Mouse (Mus musculus) hindbrain, postnatal 0 days (tissue): ENCODE data around the gene Heatr5b. TPM values are rescaled to one million over a fixed set of nuclear protein-coding genes. Genes with fewer than 3 reads are reported as not detected.

ENCODE experiments used
- ATAC-seq: fragments of 200-750 bp; cut with Nextera tagmentation; 2 replicates; pipeline ENCODE4 v1.8.0; 2017; ENCODE audit warnings: mild to moderate bottlenecking, moderate TSS enrichment, moderate library complexity
- DNase-seq: peaks from one replicate; pipeline ENCODE4 v3.0.0-alpha.2; 2015; ENCODE audit warnings: low spot score
- H3K27ac ChIP-seq: fragments of 300-500 bp; sonication (generic); 2 replicates; pipeline ENCODE4 v1.5.1; 2014; ENCODE audit warnings: mild to moderate bottlenecking
- H3K27me3 ChIP-seq: fragments of 300-500 bp; sonication (generic); 2 replicates; pipeline ENCODE4 v1.6.1; 2014; ENCODE audit warnings: low read length, mixed read lengths; ENCODE audit not compliant: insufficient read depth
- H3K36me3 ChIP-seq: fragments of 300-500 bp; sonication (generic); 2 replicates; pipeline ENCODE4 v1.6.1; 2014; ENCODE audit warnings: low read length, mixed read lengths; ENCODE audit not compliant: insufficient read depth
- H3K4me1 ChIP-seq: fragments of 300-500 bp; sonication (generic); 2 replicates; pipeline ENCODE4 v1.6.1; 2014; ENCODE audit warnings: antibody characterized with exemption, low read length, mixed read lengths; ENCODE audit not compliant: insufficient read depth
- H3K4me2 ChIP-seq: fragments of 300-500 bp; sonication (generic); 2 replicates; pipeline ENCODE4 v1.6.1; 2014; ENCODE audit warnings: low read depth, mild to moderate bottlenecking, low read length, moderate library complexity, mixed read lengths
- H3K4me3 ChIP-seq: fragments of 300-500 bp; sonication (generic); 2 replicates; pipeline ENCODE4 v1.5.1; 2014; ENCODE audit warnings: low read length
- H3K9ac ChIP-seq: fragments of 300-500 bp; sonication (generic); replicated peaks from 2 replicates; pipeline ENCODE4 v1.6.1; 2014; ENCODE audit warnings: mild to moderate bottlenecking, low read length, moderate library complexity, mixed read lengths
- H3K9me3 ChIP-seq: fragments of 300-500 bp; sonication (generic); 2 replicates; pipeline ENCODE4 v1.6.1; 2016; ENCODE audit warnings: low read length, mixed read lengths
- CTCF ChIP-seq: IDR thresholded peaks from 2 replicates; pipeline ENCODE4 v1.5.1; 2016; ENCODE audit warnings: antibody characterized with exemption, control low read depth, low read depth
- WGBS: fragments of 180-500 bp; shearing (Covaris S2); extraction: QIAGEN DNeasy Blood & Tissue Kit; methylation state at CpG from one replicate; pipeline ENCODE4 v1.1.7; 2014; 5-methylcytosine and 5-hydroxymethylcytosine counted together
- polyA plus RNA-seq: library from polyadenylated mRNA; unstranded; fragments of >200 nt; fragmentation: Nextera tagmentation; extraction: Ambion mirVana; gene quantifications from 2 replicates; pipeline ENCODE4 v1.2.1, GENCODE M21; 2015
- total RNA-seq: library from RNA; depleted of rRNA; stranded (reverse); fragments of >200 nt; gene quantifications from 2 replicates; pipeline ENCODE4 v1.2.3, GENCODE M21; 2014

Gene Heatr5b
- total and polyA plus RNA-seq, 2 experiments from 2014 or later = 9.0 to 48.1 TPM

GRCm38 (mm10) chr17:78769341-78769740, 65.8 kb downstream of the Heatr5b start:
- H3K4me2 ChIP-seq = no peak overlapping the region
- H3K27ac ChIP-seq = no peak overlapping the region
- no peaks in the 10 kb centered on the region for H3K9me3 ChIP-seq
- no peaks in the 10 kb centered on the region for H3K27me3 ChIP-seq
- H3K4me3 ChIP-seq = no peak overlapping the region
- WGBS = 83% methylated on average over 3 of the region's 3 CpGs
- no peak overlapping the region for H3K9ac ChIP-seq
- ATAC-seq (no peak), DNase-seq (no peak)
- no peak for TF ChIP-seq CTCF
- no peaks in the 10 kb centered on the region for H3K4me1 ChIP-seq
- H3K36me3 ChIP-seq = peaks cover 17% of the 10 kb centered on the region

- Histone ChIP-seq H3K27ac (no peak overlapping the region), H3K9ac (no peak overlapping the region), H3K36me3 (peaks cover 21% of the 10 kb centered on the region), H3K4me2 (no peak overlapping the region), H3K9me3 (no peaks in the 10 kb centered on the region), H3K27me3 (no peaks in the 10 kb centered on the region), H3K4me3 (no peak overlapping the region), H3K4me1 (no peaks in the 10 kb centered on the region)
- 74% methylated on average over 2 of the region's 2 CpGs for WGBS
- no peak for ATAC-seq
- no peak for TF ChIP-seq CTCF
- DNase-seq = no peak
Measured at GRCm38 (mm10) chr17:78768937-78769336, 66.2 kb downstream of the Heatr5b start.

DNA sequence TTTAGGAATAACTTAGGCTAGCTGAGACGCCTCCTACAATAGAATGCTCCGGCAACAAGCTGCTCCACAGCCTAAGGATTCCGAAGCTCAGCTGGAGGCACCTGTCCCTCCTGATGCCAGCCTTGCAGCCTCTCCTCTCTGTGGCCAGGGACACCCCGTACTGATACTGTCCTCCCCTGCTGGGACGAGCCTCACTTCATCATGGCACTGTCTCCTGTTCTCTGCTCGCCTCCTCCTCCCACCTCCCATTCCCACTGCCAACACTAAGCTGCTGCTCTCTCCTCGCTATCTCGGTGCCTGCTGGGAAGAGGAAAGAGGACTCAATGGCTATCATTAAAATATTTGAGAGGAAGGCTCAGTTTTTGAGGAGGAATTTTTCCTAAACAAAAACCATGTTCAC, 67.6 kb downstream of the Heatr5b start:
- no peak overlapping the region for H3K4me3 ChIP-seq
- WGBS = 75% methylated on average over 8 of the region's 8 CpGs
- ATAC-seq (no peak), DNase-seq (no peak)
- H3K36me3 ChIP-seq = peaks cover 29% of the 10 kb centered on the region
- no peak overlapping the region for H3K27ac ChIP-seq
- no peaks in the 10 kb centered on the region for H3K9me3 ChIP-seq
- no peak overlapping the region for H3K4me2 ChIP-seq
- TF ChIP-seq CTCF = no peak
- H3K4me1 ChIP-seq = no peaks in the 10 kb centered on the region
- H3K27me3 ChIP-seq = no peaks in the 10 kb centered on the region
- no peak overlapping the region for H3K9ac ChIP-seq

DNA sequence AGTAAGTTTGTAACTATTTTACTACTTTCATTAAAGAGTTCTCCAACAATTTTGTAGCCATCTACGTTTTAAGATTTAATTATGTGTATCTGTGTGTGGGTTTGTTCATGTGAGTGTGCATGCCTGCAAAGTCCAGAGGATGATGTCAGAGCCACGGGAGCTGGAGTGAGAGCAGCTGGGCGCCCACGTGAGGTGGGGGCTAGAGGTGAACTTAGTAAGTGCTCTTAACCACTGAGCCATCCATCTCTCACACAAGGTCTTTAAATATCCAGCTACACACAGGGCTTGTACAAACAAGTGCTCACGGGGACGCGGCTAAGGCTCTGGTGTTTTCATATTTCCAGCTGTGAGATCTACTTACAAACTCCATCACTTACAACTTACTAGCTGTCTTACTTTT, 69.1 kb downstream of the Heatr5b start:
- Histone ChIP-seq H3K27me3 (no peaks in the 10 kb centered on the region), H3K4me2 (no peak overlapping the region), H3K36me3 (peaks cover 34% of the 10 kb centered on the region), H3K4me3 (no peak overlapping the region), H3K27ac (no peak overlapping the region), H3K9ac (no peak overlapping the region), H3K4me1 (no peaks in the 10 kb centered on the region), H3K9me3 (no peaks in the 10 kb centered on the region)
- 91% methylated on average over 7 of the region's 7 CpGs for WGBS
- TF ChIP-seq CTCF = no peak
- no peak for DNase-seq
- no peak for ATAC-seq

GRCm38 (mm10) chr17:78763272-78763671, 71.9 kb downstream of the Heatr5b start:
- H3K9ac ChIP-seq = no peak overlapping the region
- 91% methylated on average over 5 of the region's 5 CpGs for WGBS
- ATAC-seq (no peak), DNase-seq (no peak)
- no peak overlapping the region for H3K27ac ChIP-seq
- H3K4me1 ChIP-seq = no peaks in the 10 kb centered on the region
- H3K27me3 ChIP-seq = no peaks in the 10 kb centered on the region
- H3K4me3 ChIP-seq = no peak overlapping the region
- H3K9me3 ChIP-seq = no peaks in the 10 kb centered on the region
- no peak overlapping the region for H3K4me2 ChIP-seq
- TF ChIP-seq CTCF = no peak
- H3K36me3 ChIP-seq = peaks cover 30% of the 10 kb centered on the region

DNA sequence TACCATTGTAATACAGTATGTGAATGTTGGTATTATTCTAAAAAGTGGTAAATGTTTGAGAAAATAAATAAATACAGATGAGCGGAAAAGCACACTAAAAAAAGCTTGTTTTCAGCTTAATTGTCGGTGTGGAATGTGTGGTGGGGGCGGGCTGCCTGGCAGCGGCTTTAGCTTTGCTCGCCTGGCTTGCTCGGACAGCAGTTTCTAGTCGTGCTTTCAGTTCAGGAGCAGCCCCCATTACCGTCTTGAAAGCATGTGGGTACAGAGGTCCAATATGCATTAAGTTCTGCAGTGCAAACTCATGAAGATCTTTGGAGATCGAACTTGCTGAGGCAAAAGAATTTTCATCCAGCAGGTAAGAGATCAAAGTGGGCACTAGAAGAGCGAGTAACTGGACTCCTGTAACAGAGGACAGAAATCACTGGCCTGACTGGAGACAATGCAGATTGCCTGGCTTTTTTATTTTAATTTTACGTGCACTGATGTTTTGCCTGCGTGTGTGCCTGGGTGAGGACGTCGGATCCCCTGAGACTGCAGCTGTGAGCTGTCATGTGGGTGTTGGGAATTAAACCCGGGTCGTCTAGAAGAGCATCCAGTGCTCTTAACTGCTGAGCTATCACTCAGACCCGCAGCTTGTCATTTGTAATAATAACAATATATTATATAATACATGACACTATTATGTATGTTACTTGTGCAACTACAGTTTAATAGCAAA, 82.1 kb downstream of the Heatr5b start:
- no peak for TF ChIP-seq CTCF
- H3K4me3 ChIP-seq = no peak overlapping the region
- no peaks in the 10 kb centered on the region for H3K9me3 ChIP-seq
- no peak overlapping the region for H3K27ac ChIP-seq
- H3K4me2 ChIP-seq = no peak overlapping the region
- no peaks in the 10 kb centered on the region for H3K4me1 ChIP-seq
- H3K27me3 ChIP-seq = no peaks in the 10 kb centered on the region
- no peak overlapping the region for H3K9ac ChIP-seq
- peaks cover 19% of the 10 kb centered on the region for H3K36me3 ChIP-seq
- DNase-seq (no peak), ATAC-seq (no peak)
- 51% methylated on average over 17 of the region's 17 CpGs for WGBS

GRCm38 (mm10) chr17:78752064-78752463, 83.1 kb downstream of the Heatr5b start:
- ATAC-seq = no peak
- no peak for TF ChIP-seq CTCF
- no peak overlapping the region for H3K27ac ChIP-seq
- no peak overlapping the region for H3K9ac ChIP-seq
- peaks cover 19% of the 10 kb centered on the region for H3K36me3 ChIP-seq
- 43% methylated on average over 10 of the region's 10 CpGs for WGBS
- no peak overlapping the region for H3K4me3 ChIP-seq
- no peak for DNase-seq
- H3K4me1 ChIP-seq = no peaks in the 10 kb centered on the region
- H3K27me3 ChIP-seq = no peaks in the 10 kb centered on the region
- no peak overlapping the region for H3K4me2 ChIP-seq
- no peaks in the 10 kb centered on the region for H3K9me3 ChIP-seq
